Mouse (Mus musculus): ENCODE measurements at regions not wholly inside any gene's neighbourhood (a gene's known extent, or its start where the extent isn't known, plus 50 kb on each side); places are given as distances from the start of the nearest gene placed in this dataset.
A peak's percentile ranks its signal among the peaks of the same experiment; 100 is the strongest.
"Not testable (repeated sequence)": the region's sequence is repeated elsewhere in the genome, so short reads cannot be mapped to it uniquely, and the experiment has no call there.

- H3K4me3 ChIP-seq (ENCODE audit: low read depth, low read length), result no peak overlapping the region
- no peaks in the 10 kb centered on the region for H3K4me1 ChIP-seq (ENCODE audit: insufficient read depth, low read length)
- no peak overlapping the region for H3K27ac ChIP-seq (ENCODE audit: low read depth, low read length)
- no peak overlapping the region for H3K4me2 ChIP-seq (ENCODE audit: low read depth, low read length, poor library complexity, severe bottlenecking)
- no peaks in the 10 kb centered on the region for H3K27me3 ChIP-seq (ENCODE audit: insufficient read depth, low read length)
- no peaks in the 10 kb centered on the region for H3K36me3 ChIP-seq (ENCODE audit: insufficient read depth, low read length)
- no peak overlapping the region for H3K9ac ChIP-seq (replicated peaks; ENCODE audit: low read length, poor library complexity, severe bottlenecking)
- WGBS, result 97% methylated on average over 1 of the region's 1 CpGs
- no peak for TF ChIP-seq CTCF (IDR thresholded peaks at IDR 0.05)
- no peak for ATAC-seq (ENCODE audit: low FRiP score)
- H3K9me3 ChIP-seq (ENCODE audit: low read length), result no peaks in the 10 kb centered on the region
- no peak for DNase-seq (ENCODE audit: low spot score)
Observed at GRCm38 (mm10) chr1:96626271-96626670, 245.7 kb downstream of the Slco4c1 start.

GRCm38 (mm10) chr1:96625326-96625725 lies 246.6 kb downstream of the Slco4c1 start:
- ATAC-seq (ENCODE audit: low FRiP score); H3K27ac ChIP-seq (ENCODE audit: low read depth, low read length); H3K4me1 ChIP-seq (ENCODE audit: insufficient read depth, low read length); DNase-seq (ENCODE audit: low spot score); H3K4me3 ChIP-seq (ENCODE audit: low read depth, low read length); H3K4me2 ChIP-seq (ENCODE audit: low read depth, low read length, poor library complexity, severe bottlenecking); H3K9me3 ChIP-seq (ENCODE audit: low read length); H3K36me3 ChIP-seq (ENCODE audit: insufficient read depth, low read length); H3K27me3 ChIP-seq (ENCODE audit: insufficient read depth, low read length); H3K9ac ChIP-seq (replicated peaks; ENCODE audit: low read length, poor library complexity, severe bottlenecking): not testable (repeated sequence)
- 93% methylated on average over 5 of the region's 5 CpGs for WGBS

GRCm38 (mm10) chr1:96596141-96596540 lies 275.8 kb downstream of the Slco4c1 start:
- ATAC-seq (ENCODE audit: low FRiP score) (no peak), DNase-seq (ENCODE audit: low spot score) (no peak)
- Histone ChIP-seq H3K9me3 (ENCODE audit: low read length) (no peaks in the 10 kb centered on the region), H3K27me3 (ENCODE audit: insufficient read depth, low read length) (no peaks in the 10 kb centered on the region), H3K27ac (ENCODE audit: low read depth, low read length) (no peak overlapping the region), H3K4me3 (ENCODE audit: low read depth, low read length) (no peak overlapping the region), H3K9ac (replicated peaks; ENCODE audit: low read length, poor library complexity, severe bottlenecking) (no peak overlapping the region), H3K4me1 (ENCODE audit: insufficient read depth, low read length) (no peaks in the 10 kb centered on the region), H3K36me3 (ENCODE audit: insufficient read depth, low read length) (no peaks in the 10 kb centered on the region), H3K4me2 (ENCODE audit: low read depth, low read length, poor library complexity, severe bottlenecking) (no peak overlapping the region)
- no peak for TF ChIP-seq CTCF (IDR thresholded peaks at IDR 0.05)
- WGBS, result 84% methylated on average over 3 of the region's 3 CpGs

GRCm38 (mm10) chr1:96569281-96569680 lies 302.7 kb downstream of the Slco4c1 start:
- no peak overlapping the region for H3K27ac ChIP-seq (ENCODE audit: low read depth, low read length)
- H3K27me3 ChIP-seq (ENCODE audit: insufficient read depth, low read length), result no peaks in the 10 kb centered on the region
- DNase-seq (ENCODE audit: low spot score), result peak; percentile 2
- ATAC-seq (ENCODE audit: low FRiP score), result no peak
- peak; percentile 57 for TF ChIP-seq CTCF (IDR thresholded peaks at IDR 0.05)
- H3K4me1 ChIP-seq (ENCODE audit: insufficient read depth, low read length), result no peaks in the 10 kb centered on the region
- H3K36me3 ChIP-seq (ENCODE audit: insufficient read depth, low read length), result no peaks in the 10 kb centered on the region
- H3K9ac ChIP-seq (replicated peaks; ENCODE audit: low read length, poor library complexity, severe bottlenecking), result no peak overlapping the region
- H3K9me3 ChIP-seq (ENCODE audit: low read length), result no peaks in the 10 kb centered on the region
- H3K4me2 ChIP-seq (ENCODE audit: low read depth, low read length, poor library complexity, severe bottlenecking), result no peak overlapping the region
- no peak overlapping the region for H3K4me3 ChIP-seq (ENCODE audit: low read depth, low read length)

- DNase-seq (ENCODE audit: low spot score), result no peak
Observed at GRCm38 (mm10) chr1:96563279-96563910, 308.6 kb downstream of the Slco4c1 start.

GRCm38 (mm10) chr1:96556258-96556657 lies 315.7 kb downstream of the Slco4c1 start:
- Histone ChIP-seq H3K27me3 (ENCODE audit: insufficient read depth, low read length) (no peaks in the 10 kb centered on the region), H3K9ac (replicated peaks; ENCODE audit: low read length, poor library complexity, severe bottlenecking) (no peak overlapping the region), H3K36me3 (ENCODE audit: insufficient read depth, low read length) (no peaks in the 10 kb centered on the region), H3K9me3 (ENCODE audit: low read length) (no peaks in the 10 kb centered on the region), H3K27ac (ENCODE audit: low read depth, low read length) (no peak overlapping the region), H3K4me1 (ENCODE audit: insufficient read depth, low read length) (no peaks in the 10 kb centered on the region), H3K4me2 (ENCODE audit: low read depth, low read length, poor library complexity, severe bottlenecking) (no peak overlapping the region), H3K4me3 (ENCODE audit: low read depth, low read length) (no peak overlapping the region)
- no peak for TF ChIP-seq CTCF (IDR thresholded peaks at IDR 0.05)
- ATAC-seq (ENCODE audit: low FRiP score) (no peak), DNase-seq (ENCODE audit: low spot score) (no peak)

More at GRCm38 (mm10) chr1:96563279-96563910, 308.6 kb downstream of the Slco4c1 start:
- H3K36me3 ChIP-seq (ENCODE audit: insufficient read depth, low read length), result no peaks in the 10 kb centered on the region
- no peak for TF ChIP-seq CTCF (IDR thresholded peaks at IDR 0.05)
- H3K4me1 ChIP-seq (ENCODE audit: insufficient read depth, low read length), result no peaks in the 10 kb centered on the region
- no peak overlapping the region for H3K4me2 ChIP-seq (ENCODE audit: low read depth, low read length, poor library complexity, severe bottlenecking)
- no peak overlapping the region for H3K9ac ChIP-seq (replicated peaks; ENCODE audit: low read length, poor library complexity, severe bottlenecking)
- H3K4me3 ChIP-seq (ENCODE audit: low read depth, low read length), result no peak overlapping the region
- 37% methylated on average over 3 of the region's 3 CpGs for WGBS
- no peak overlapping the region for H3K27ac ChIP-seq (ENCODE audit: low read depth, low read length)
- no peaks in the 10 kb centered on the region for H3K27me3 ChIP-seq (ENCODE audit: insufficient read depth, low read length)
- ATAC-seq (ENCODE audit: low FRiP score), result no peak
- no peaks in the 10 kb centered on the region for H3K9me3 ChIP-seq (ENCODE audit: low read length)

All from midbrain, postnatal 0 days (tissue).